23 mouse cellular contexts compared by ENCODE assay signal in the genomic region with DNA sequence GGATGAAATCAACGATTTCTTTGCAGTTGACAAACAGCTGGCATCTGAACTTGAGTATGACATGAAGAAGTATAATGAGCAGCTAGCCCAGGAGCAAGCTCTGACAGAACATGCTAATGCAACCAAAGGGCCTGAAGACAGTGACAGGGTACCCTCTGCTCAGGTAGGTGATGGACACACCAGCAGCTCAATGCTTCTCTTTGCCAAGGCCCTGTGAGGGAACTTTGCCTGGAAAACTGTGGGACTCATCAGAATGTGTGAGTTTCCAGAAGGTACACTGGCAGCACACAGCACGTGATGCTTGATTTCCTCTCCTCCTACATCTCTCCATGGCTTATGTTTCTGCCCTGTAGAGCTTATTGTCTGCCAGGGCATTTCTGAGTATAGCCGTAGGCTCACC. TPM values are rescaled to one million over a fixed set of nuclear protein-coding genes. Genes with fewer than 3 reads are reported as not detected.
A peak's percentile ranks its signal among the peaks of the same experiment; 100 is the strongest.
DNase-seq lines count a peak whose midpoint lies in the region; ATAC-seq lines count a peak whose summit lies in the region.
"Had no signal": no experiment of that assay in that cellular context is flagged by ENCODE, and none has a peak within 500 bp of the region (broad histone marks: within the 10 kb centered on the region; RNA-seq: fewer than 3 reads in every experiment).

No protein-coding gene starts in this region.

- H3K27ac ChIP-seq in heart, embryonic 12.5 days (ENCODE audit: poor library complexity, severe bottlenecking), result no peak overlapping the region
- H3K27ac ChIP-seq: embryonic facial prominence, embryonic 13.5 days; embryonic facial prominence, embryonic 15.5 days; forebrain, embryonic 10.5 days; forebrain, embryonic 12.5 days had no signal

- DNase-seq in heart, adult 11 months, result peak; percentile 68
- DNase-seq in adipocyte (ENCODE audit: low spot score), result peak; percentile 4
- DNase-seq in brain, adult 2 months (ENCODE audit: low read depth, low spot score), result peak; percentile 32
- no peak for DNase-seq in ovary, adult 18-20 months (ENCODE audit: low spot score)
- DNase-seq in layer of hippocampus, adult 9-10 months (ENCODE audit: low spot score), result no peak
- DNase-seq: adrenal gland, adult 8-10 months; adrenal gland, postnatal 14 days; adrenal gland, postnatal 36 days; cerebellum, adult 11 months; cerebellum, adult 18-20 months; cerebellum, adult 8-10 months; cerebellum, adult 9-11 months; cerebellum, postnatal 14 days; cerebellum, postnatal 36 days; embryo, embryonic 11 days had no signal

- no peaks in the 10 kb centered on the region for H3K9me3 ChIP-seq in heart, embryonic 12.5 days (replicated peaks)
- H3K9me3 ChIP-seq: embryonic facial prominence, embryonic 13.5 days; embryonic facial prominence, embryonic 15.5 days; forebrain, embryonic 10.5 days; forebrain, embryonic 12.5 days had no signal

- no peak overlapping the region for H3K9ac ChIP-seq in heart, embryonic 12.5 days
- H3K9ac ChIP-seq: embryonic facial prominence, embryonic 13.5 days; embryonic facial prominence, embryonic 15.5 days; forebrain, embryonic 12.5 days had no signal

- H3K27me3 ChIP-seq in heart, embryonic 12.5 days (replicated peaks), result no peaks in the 10 kb centered on the region
- H3K27me3 ChIP-seq: embryonic facial prominence, embryonic 13.5 days; embryonic facial prominence, embryonic 15.5 days; forebrain, embryonic 12.5 days had no signal

- no peak for ATAC-seq in heart, embryonic 12.5 days (ENCODE audit: insufficient number of reproducible peaks, low FRiP score)
- ATAC-seq: forebrain, embryonic 14.5 days; forebrain, embryonic 16.5 days had no signal

- WGBS in heart, embryonic 12.5 days, result 89% methylated on average over 3 of the region's 3 CpGs

- peaks cover 92% of the 10 kb centered on the region for H3K36me3 ChIP-seq in heart, embryonic 12.5 days

- no peak overlapping the region for H3K4me2 ChIP-seq in heart, embryonic 12.5 days
- H3K4me2 ChIP-seq: embryonic facial prominence, embryonic 13.5 days; embryonic facial prominence, embryonic 15.5 days; forebrain, embryonic 12.5 days had no signal

- H3K4me1 ChIP-seq in heart, embryonic 12.5 days (replicated peaks), result 0 out of 2 replicates have a peak, but pooled peaks cover 3% of the 10 kb centered on the region
- H3K4me1 ChIP-seq: embryonic facial prominence, embryonic 13.5 days; embryonic facial prominence, embryonic 15.5 days; forebrain, embryonic 10.5 days; forebrain, embryonic 12.5 days had no signal

- H3K4me3 ChIP-seq in heart, embryonic 12.5 days, result no peak overlapping the region
- H3K4me3 ChIP-seq: embryonic facial prominence, embryonic 13.5 days; embryonic facial prominence, embryonic 15.5 days; erythroblast, embryonic 14.5 days; forebrain, embryonic 10.5 days; forebrain, embryonic 12.5 days had no signal

RNA-seq across cellular contexts. Expression of a gene that starts 57.4 kb away (rescaled TPM):
- polyA plus RNA-seq in heart, embryonic 12.5 days (2016; fragmentation: Nextera tagmentation; extraction: Ambion mirVana), result 23.2 and 26.1 TPM in 2 replicates

RNA-seq across cellular contexts. Expression of a gene that starts 57.5 kb away (rescaled TPM):
- polyA plus RNA-seq in heart, embryonic 12.5 days (2016; fragmentation: Nextera tagmentation; extraction: Ambion mirVana), result 26.7 and 29.6 TPM in 2 replicates

Comparison
In these comparisons a context has a peak if more than half of its experiments do, and no peak if none do; other contexts are left out.
1. DNase-seq: peak in heart, adult 11 months (single experiment), adipocyte (single experiment) and brain, adult 2 months (single experiment); none in ovary, adult 18-20 months (single experiment) and layer of hippocampus, adult 9-10 months (single experiment).